In the genomic region with DNA sequence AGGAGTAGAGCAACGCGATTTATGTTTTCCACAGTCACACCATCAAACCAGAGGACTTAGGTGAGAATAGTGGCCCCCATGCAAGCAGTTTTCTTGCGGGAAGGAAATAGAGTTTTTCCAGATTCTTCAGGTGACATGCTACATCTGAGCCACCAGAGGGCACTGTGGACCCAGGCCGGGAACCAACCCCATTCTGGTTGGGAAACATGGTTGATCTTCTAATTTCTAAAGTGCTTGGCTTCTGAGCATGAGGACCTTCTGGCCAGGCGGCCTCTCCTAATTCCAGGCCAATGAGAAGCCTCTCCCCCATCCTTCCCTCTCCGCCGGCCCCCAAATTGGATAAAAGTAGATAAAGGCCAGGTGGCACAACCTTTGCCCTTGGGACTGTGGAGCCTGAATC, we compare ENCODE assay signal across 8 mouse cellular contexts. TPM values are rescaled to one million over a fixed set of nuclear protein-coding genes. Genes with fewer than 3 reads are reported as not detected.
DNase-seq lines count a peak whose midpoint lies in the region.

No protein-coding gene starts in this region.

- DNase-seq in heart, postnatal 10 days: peak; percentile 12 to 44
- no peak for DNase-seq in heart, adult 9 months (ENCODE audit: low spot score in 2 of 2)
- DNase-seq in thymus, postnatal 14 days: peak; percentile 11
- DNase-seq in thymus, adult 18-20 months: no peak
- peak; percentile 15 for DNase-seq in c-Kit-positive CD71-positive TER-119-positive erythroid progenitor cells, embryonic 14.5 days (ENCODE audit: low spot score)
- DNase-seq in kidney, postnatal 14 days: peak; percentile 25
- DNase-seq in skeletal muscle tissue, adult 2 months (ENCODE audit: low read depth, low spot score): peak; percentile 19
- no peak for DNase-seq in frontal cortex, postnatal 25 days (ENCODE audit: low spot score in 2 of 2)

- intact Hi-C loops in heart, postnatal 10 days (cut with DNase I): loop anchor here (1.0 to 10.0 kb wide), 5 partner anchors 56 to 896 kb away; partner anchors contain the start of gene Stk32b

RNA-seq across cellular contexts. Expression of gene Evc, which starts 38.3 kb away (rescaled TPM):
- 10 to 100 TPM in 1 of 2 experiments, 1 to 10 TPM in 1; 6.0 to 10.0 TPM for total RNA-seq in heart, postnatal 10 days (2021)

RNA-seq across cellular contexts. Expression of gene Evc2, which starts 39.9 kb away (rescaled TPM):
- 1 to 10 TPM; 5.2 to 5.7 TPM for total RNA-seq in heart, postnatal 10 days (2021)

RNA-seq across cellular contexts. Expression of gene Crmp1, which starts 56.6 kb away (rescaled TPM):
- 1 to 10 TPM; 7.3 to 7.8 TPM for total RNA-seq in heart, postnatal 10 days (2021)

Comparison
In these comparisons a context has a peak if more than half of its experiments do, and no peak if none do; other contexts are left out.
1. DNase-seq: peak in heart, postnatal 10 days (2 of 2), thymus, postnatal 14 days (single experiment), c-Kit-positive CD71-positive TER-119-positive erythroid progenitor cells, embryonic 14.5 days (single experiment), kidney, postnatal 14 days (single experiment) and skeletal muscle tissue, adult 2 months (single experiment); none in heart, adult 9 months (0 of 2), thymus, adult 18-20 months (0 of 2) and frontal cortex, postnatal 25 days (0 of 2).